ENCODE assay signal across 8 mouse cellular contexts in genomic region chr8:123884721-123885565, GRCm38 (mm10). TPM values are rescaled to one million over a fixed set of nuclear protein-coding genes. Genes with fewer than 3 reads are reported as not detected.
A peak's percentile ranks its signal among the peaks of the same experiment; 100 is the strongest.
DNase-seq lines count a peak whose midpoint lies in the region; TF ChIP-seq lines count a peak whose summit lies in the region.

No protein-coding gene starts in this region.

- no peak for TF ChIP-seq POLR2A in bone marrow macrophage, adult 2 months (IDR thresholded peaks at IDR 0.05; ENCODE audit: borderline replicate concordance, low read depth, low read length)

- peaks cover 34% of the 10 kb centered on the region for H3K4me1 ChIP-seq in heart, embryonic 10.5 days
- H3K4me1 ChIP-seq in bone marrow macrophage, adult 2 months (ENCODE audit: control insufficient read depth, insufficient read depth, low read length), result peaks cover 67% of the 10 kb centered on the region

- H3K27ac ChIP-seq in heart, embryonic 10.5 days, result peak overlapping the region; percentile 73
- H3K27ac ChIP-seq in bone marrow macrophage, adult 2 months (ENCODE audit: insufficient read depth, low read depth, low read length), result peak overlapping the region; percentile 80
- H3K27ac ChIP-seq in left cerebral cortex, adult 2 months, result peak overlapping the region; percentile 98

- TF ChIP-seq CTCF in bone marrow macrophage, adult 2 months (IDR thresholded peaks at IDR 0.05; ENCODE audit: low read depth, low read length), result no peak
- no peak for TF ChIP-seq CTCF in left cerebral cortex, adult 2 months (IDR thresholded peaks at IDR 0.05)

- intact Hi-C loops in heart, postnatal 25 days (cut with DNase I), result no loop called here
- intact Hi-C loops in left cerebral cortex, adult 2 months (cut with DNase I), result loop anchor here (2.0 to 10.0 kb wide), 2 partner anchors 38 to 160 kb away; no protein-coding TSS in a partner anchor

- no peaks in the 10 kb centered on the region for H3K36me3 ChIP-seq in heart, embryonic 10.5 days

- 8% methylated on average over 13 of the region's 14 CpGs for WGBS in heart, embryonic 10.5 days

- H3K4me3 ChIP-seq in heart, embryonic 10.5 days, result peak overlapping the region; percentile 38
- no peak overlapping the region for H3K4me3 ChIP-seq in bone marrow macrophage, adult 2 months (ENCODE audit: insufficient read depth, low read length)
- no peak overlapping the region for H3K4me3 ChIP-seq in left cerebral cortex, adult 2 months

- peaks cover 41% of the 10 kb centered on the region for H3K27me3 ChIP-seq in heart, embryonic 10.5 days (ENCODE audit: insufficient read depth, poor library complexity, severe bottlenecking)

- DNase-seq in heart, embryonic 10.5 days (ENCODE audit: low spot score), result no peak
- DNase-seq in heart, postnatal 25 days (ENCODE audit: low spot score), result no peak
- DNase-seq in frontal cortex, adult 2 months (ENCODE audit: extremely low spot score in 1 of 2, low spot score in 1 of 2), result peak; percentile 84 to 91
- peak; percentile 72 to 81 for DNase-seq in left cerebral cortex, adult 2 months (ENCODE audit: extremely low spot score in 1 of 2, low spot score in 2 of 2)
- DNase-seq in retina, embryonic 14.5 days (ENCODE audit: low spot score), result peak; percentile 65
- no peak for DNase-seq in liver
- no peak for DNase-seq in urinary bladder, postnatal 36 days (ENCODE audit: low spot score in 2 of 2)

- H3K9me3 ChIP-seq in heart, embryonic 10.5 days, result no peaks in the 10 kb centered on the region

RNA-seq across cellular contexts. Expression of gene Acta1, which starts 9.6 kb away (rescaled TPM):
- 630 and 944 TPM in 2 replicates for polyA plus RNA-seq in heart, embryonic 10.5 days (2016; fragmentation: Nextera tagmentation; extraction: Ambion mirVana)
- total RNA-seq in heart, postnatal 25 days (2021), result 100 to 1,000 TPM; 516 to 635 TPM
- 4.0 and 5.6 TPM in 2 replicates for polyA plus RNA-seq in bone marrow macrophage, adult 2 months (2012; ENCODE audit: insufficient read depth, insufficient read length, missing spikeins)
- 20.1 and 24.7 TPM in 2 replicates for polyA plus RNA-seq in frontal cortex, adult 2 months (2012; rRNA removed)
- 10 to 100 TPM; 11.1 to 12.2 TPM for total RNA-seq in left cerebral cortex, adult 2 months (2021)

RNA-seq across cellular contexts. Expression of gene Ccsap, which starts 24.9 kb away (rescaled TPM):
- 3.7 and 4.0 TPM in 2 replicates for polyA plus RNA-seq in heart, embryonic 10.5 days (2016; fragmentation: Nextera tagmentation; extraction: Ambion mirVana)
- total RNA-seq in heart, postnatal 25 days (2021), result 1 to 10 TPM; 1.3 to 1.6 TPM
- 3.7 and 5.9 TPM in 2 replicates for polyA plus RNA-seq in bone marrow macrophage, adult 2 months (2012; ENCODE audit: insufficient read depth, insufficient read length, missing spikeins)
- 59.0 and 63.9 TPM in 2 replicates for polyA plus RNA-seq in frontal cortex, adult 2 months (2012; rRNA removed)
- total RNA-seq in left cerebral cortex, adult 2 months (2021), result 10 to 100 TPM; 65.9 to 75.4 TPM

Comparison
In these comparisons a context has a peak if more than half of its experiments do, and no peak if none do; other contexts are left out.
1. DNase-seq: peak in frontal cortex, adult 2 months (2 of 2), left cerebral cortex, adult 2 months (2 of 2) and retina, embryonic 14.5 days (single experiment); none in heart, embryonic 10.5 days (single experiment), heart, postnatal 25 days (single experiment), liver (single experiment) and urinary bladder, postnatal 36 days (0 of 2).
2. RNA of gene Acta1, which starts 9.6 kb away (polyA plus RNA-seq): 630 to 944 TPM in heart, embryonic 10.5 days; 20.1 to 24.7 TPM in frontal cortex, adult 2 months and 4.0 to 5.6 TPM in bone marrow macrophage, adult 2 months; every median in the first group is over 10 times any median in the second.
3. Peak in every context shown above with its lines, with median percentiles within 50 percentile points of each other: H3K27ac ChIP-seq.